Mouse (Mus musculus) c-Kit-negative CD71-positive TER-119-positive erythroid progenitor cells, embryonic 14.5 days (primary cell): ENCODE data around the gene Eml6.
A peak's percentile ranks its signal among the peaks of the same experiment; 100 is the strongest.
"Not testable (repeated sequence)": the region's sequence is repeated elsewhere in the genome, so short reads cannot be mapped to it uniquely, and the experiment has no call there.

Experiments used
- DNase-seq: peaks from one replicate; pipeline ENCODE4 v3.0.0-alpha.2; 2013; ENCODE audit warnings: low read depth, low spot score

Eml6 gene

GRCm38 (mm10) chr11:29840606-29841227 lies 185.1 kb downstream of the Eml6 start:
- no peak for DNase-seq

- DNase-seq = no peak
These were observed 186.1 kb downstream of the Eml6 start for GRCm38 (mm10) chr11:29839781-29840180.

GRCm38 (mm10) chr11:29837066-29837465 lies 188.8 kb downstream of the Eml6 start:
- no peak for DNase-seq

DNA sequence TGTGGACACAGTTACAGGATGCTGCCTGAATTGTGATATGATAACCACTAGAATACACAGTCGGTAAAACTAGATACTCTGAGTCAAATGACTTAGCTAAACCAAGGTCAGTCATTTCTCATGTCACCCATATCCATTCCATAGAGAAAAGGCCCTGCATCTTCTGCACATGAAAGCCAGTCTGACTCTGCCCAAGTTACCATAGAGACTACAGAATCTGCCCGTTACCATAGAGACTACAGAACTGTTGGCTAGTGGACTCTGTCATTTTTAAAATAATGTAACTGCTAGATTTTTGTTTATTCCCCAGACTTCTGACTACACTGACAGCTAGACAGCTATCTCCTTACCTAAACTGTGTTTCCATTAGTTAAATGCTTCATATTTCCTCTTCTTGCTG lies 198.1 kb downstream of the Eml6 start:
- no peak for DNase-seq

- DNase-seq = no peak
These were observed 199.8 kb downstream of the Eml6 start for GRCm38 (mm10) chr11:29826001-29826400.

- DNase-seq = not testable (repeated sequence)
These were observed 200.5 kb downstream of the Eml6 start, which contains the start of gene 4931440F15Rik for GRCm38 (mm10) chr11:29825271-29825718. Gene 4931440F15Rik (minus strand): TSS chr11:29825668.

- DNase-seq = not testable (repeated sequence)
These were observed 201.2 kb downstream of the Eml6 start for GRCm38 (mm10) chr11:29824474-29825270.

GRCm38 (mm10) chr11:29823141-29823540 lies 202.7 kb downstream of the Eml6 start:
- DNase-seq = no peak

GRCm38 (mm10) chr11:29815670-29816069 lies 210.2 kb downstream of the Eml6 start:
- no peak for DNase-seq

DNA sequence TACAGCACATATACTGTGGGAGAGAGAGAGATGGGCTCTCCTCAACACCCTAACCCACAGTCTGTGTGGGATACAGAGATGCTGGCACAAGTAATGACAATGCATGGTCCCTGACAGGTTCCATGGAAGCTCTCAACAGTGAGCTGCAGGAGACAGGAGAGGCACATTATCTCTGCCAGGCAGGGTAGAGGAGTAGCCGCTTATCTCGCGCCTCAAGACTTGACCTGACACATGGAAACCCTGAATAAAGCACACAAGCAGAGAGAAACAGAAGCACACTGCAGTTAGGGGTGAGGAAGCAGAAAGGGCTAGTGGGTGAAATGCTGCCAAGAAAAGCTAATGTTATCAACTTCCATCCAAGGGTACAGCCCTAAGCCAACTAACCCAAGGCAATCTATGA lies 210.6 kb downstream of the Eml6 start:
- DNase-seq = peak; percentile 82

DNA sequence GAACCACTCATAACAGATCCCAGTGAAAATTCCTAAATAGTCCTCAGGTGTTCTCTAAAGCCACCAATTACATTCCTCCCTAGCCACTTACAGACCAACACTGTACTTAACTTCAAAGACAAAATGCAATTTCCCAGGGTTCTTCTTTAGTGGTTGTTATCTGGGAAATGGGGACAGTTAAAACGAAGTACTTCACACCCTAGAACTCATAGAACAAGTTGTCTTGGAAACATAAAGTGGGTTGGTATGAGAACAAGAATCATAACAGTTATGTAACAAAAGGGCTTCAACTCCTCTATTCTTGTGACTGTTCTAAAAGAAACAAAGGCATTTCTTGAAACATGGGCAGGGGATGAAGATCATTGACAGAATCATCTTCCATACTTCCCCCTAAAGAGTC lies 212.6 kb downstream of the Eml6 start:
- DNase-seq = no peak

DNA sequence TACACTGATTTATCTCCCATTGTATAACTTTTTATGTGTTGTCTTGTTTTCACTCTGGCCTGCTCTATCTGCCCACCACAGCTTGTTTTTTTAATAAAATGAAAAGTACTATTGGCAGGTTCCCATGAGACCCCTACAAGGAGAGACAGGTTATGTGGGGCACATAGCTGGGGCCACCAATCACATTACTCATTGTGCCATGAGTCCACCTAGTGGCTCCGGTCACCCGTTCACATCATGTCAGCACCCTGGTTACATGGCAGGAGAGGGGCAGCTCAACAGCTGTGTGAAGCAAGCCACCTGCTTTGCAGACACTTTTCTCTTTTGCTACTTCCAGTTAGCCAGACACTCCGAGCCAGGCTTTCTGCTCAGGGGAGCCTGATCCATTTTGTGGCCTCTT lies 213.4 kb downstream of the Eml6 start:
- no peak for DNase-seq

GRCm38 (mm10) chr11:29810324-29810723 lies 215.5 kb downstream of the Eml6 start:
- no peak for DNase-seq

DNA sequence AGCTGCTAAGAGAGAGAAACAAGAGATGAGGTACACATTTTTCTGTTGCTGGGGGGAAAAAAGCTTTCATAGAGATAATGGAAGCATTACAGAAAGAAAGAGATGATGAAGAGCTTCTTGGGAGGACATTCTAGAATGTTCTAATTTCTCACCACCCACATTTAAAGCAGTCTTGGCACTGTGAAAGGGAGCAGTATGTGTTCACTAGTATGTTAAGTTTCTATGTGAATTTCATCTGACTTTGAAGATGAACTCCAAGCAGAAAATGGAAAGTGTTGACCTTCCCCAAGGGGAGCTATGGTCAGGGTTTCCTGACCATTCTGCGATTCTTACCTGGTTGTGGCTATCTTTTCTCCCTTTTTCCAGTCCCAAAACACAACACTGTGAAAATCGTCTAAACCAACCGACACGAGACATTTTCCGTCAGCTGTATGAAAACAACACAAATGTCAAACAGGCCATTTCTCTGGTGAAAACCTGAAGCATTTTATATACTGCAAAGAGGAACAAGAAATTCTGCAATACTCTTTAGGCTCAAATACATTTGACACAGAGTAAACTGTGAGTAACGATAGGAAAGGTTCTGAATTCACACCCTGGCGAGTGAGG lies 216.7 kb downstream of the Eml6 start:
- no peak for DNase-seq

GRCm38 (mm10) chr11:29808173-29808980 lies 217.5 kb downstream of the Eml6 start:
- DNase-seq = no peak

DNA sequence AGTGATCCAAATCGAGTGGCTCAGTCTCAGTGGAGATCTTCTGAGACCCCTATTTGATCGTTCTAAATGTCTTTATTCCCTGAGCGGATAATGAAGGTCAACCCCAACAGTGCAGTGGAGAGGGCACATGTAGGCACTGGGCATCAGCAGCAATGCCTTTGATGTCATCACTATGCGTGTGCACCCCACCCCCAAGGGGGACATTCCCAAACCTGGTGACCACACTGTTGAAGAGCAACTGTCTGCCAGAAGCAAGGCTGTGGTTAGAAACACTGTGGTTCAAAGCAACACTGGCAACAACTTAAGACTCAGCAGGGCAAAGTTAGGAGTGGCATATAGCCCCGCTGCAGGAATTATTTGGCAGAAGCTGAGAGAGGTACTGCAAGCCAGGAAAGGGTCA lies 218.5 kb downstream of the Eml6 start:
- no peak for DNase-seq

DNA sequence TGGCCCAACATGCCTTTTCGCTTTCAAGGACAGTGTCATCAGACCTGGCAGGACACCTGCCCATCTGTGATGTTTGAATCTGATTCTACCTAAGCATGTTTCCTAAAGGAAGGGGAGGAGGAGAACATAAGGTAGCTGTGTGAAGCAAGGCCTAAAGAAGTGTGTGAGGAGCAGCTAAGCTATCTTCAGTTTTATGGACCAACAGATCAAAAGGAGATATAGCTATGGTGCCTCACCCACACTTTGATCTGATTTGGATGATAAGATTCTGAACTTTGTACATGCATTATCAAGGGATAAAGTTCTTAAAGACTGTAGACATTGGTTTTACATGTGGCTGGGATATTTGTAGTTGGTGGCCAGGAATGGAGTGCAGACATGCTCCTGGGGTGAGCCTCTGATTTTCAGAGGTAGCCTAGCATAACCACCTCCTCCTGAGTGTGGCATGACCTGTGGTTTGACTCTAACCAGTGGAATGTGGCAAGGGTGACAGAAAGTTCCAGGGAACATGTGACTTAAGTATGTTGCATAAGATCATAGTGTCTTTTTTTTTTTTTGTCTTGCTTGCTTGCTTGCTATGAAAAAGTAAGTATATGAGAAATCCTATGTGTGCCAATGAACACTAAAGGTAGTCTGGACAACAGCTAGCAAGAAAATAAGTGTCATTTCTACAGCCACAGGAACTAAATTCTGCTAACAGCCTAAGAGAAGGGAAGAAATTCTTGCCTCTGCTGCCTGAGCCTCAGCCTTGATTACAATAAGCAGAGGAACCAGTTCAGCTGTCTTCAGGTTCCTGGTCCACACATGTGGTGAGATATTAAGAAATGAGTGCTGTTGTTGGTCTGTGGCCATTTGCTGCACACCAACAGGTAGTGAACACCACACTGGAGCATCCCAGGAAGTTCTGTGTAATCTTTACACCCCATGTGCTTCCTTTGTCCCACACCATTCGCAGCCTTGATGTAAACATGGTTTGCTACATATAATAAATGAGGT lies 224.1 kb downstream of the Eml6 start:
- DNase-seq = no peak

GRCm38 (mm10) chr11:29799839-29800238 lies 226.0 kb downstream of the Eml6 start:
- DNase-seq = no peak

- DNase-seq = no peak
These were observed 230.7 kb downstream of the Eml6 start for GRCm38 (mm10) chr11:29795106-29795505.

DNA sequence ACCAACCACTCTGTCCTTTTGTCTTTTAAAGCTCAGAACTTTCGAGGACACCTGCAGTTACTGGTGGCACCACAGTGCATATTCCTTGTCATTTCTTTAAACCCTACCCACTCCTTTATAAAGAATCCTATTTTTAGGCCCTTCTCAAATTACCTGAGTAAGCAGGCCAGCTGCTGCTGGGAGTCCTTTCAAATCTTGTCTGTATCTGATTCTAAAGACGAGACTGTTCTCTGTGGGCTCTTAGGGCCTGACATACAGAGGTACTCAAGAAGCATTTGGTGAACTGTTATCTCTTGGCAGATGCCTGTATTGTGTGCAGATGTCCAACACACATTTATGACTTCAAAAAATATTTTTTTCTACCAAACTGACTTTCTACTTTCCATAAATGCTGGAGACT lies 231.4 kb downstream of the Eml6 start:
- no peak for DNase-seq

- DNase-seq = no peak
These were observed 235.0 kb downstream of the Eml6 start for GRCm38 (mm10) chr11:29790796-29791195.
